Comparison of ENCODE assay signal across 25 mouse cellular contexts in genomic region chr7:122472223-122472622, GRCm38 (mm10).
DNase-seq lines count a peak whose midpoint lies in the region; ATAC-seq and TF ChIP-seq lines count a peak whose summit lies in the region.
"Had no signal": no experiment of that assay in that cellular context is flagged by ENCODE, and none has a peak within 500 bp of the region (broad histone marks: within the 10 kb centered on the region; RNA-seq: fewer than 3 reads in every experiment).

No protein-coding gene starts in this region.

- no peak overlapping the region for H3K27ac ChIP-seq in heart, embryonic 11.5 days (ENCODE audit: low read depth, low read length)
- no peak overlapping the region for H3K27ac ChIP-seq in CH12.LX (ENCODE audit: insufficient read depth, low read depth)
- H3K27ac ChIP-seq: forebrain, embryonic 13.5 days; hindbrain, embryonic 12.5 days; layer of hippocampus, adult 2 months; liver, embryonic 13.5 days had no signal

- no peaks in the 10 kb centered on the region for H3K27me3 ChIP-seq in heart, embryonic 11.5 days (ENCODE audit: control insufficient read depth, insufficient read depth, low read length)
- H3K27me3 ChIP-seq in CH12.LX (replicated peaks): no peaks in the 10 kb centered on the region
- H3K27me3 ChIP-seq: forebrain, embryonic 13.5 days; hindbrain, embryonic 12.5 days; liver, embryonic 13.5 days had no signal

- no peak for TF ChIP-seq RAD21 in CH12.LX (IDR thresholded peaks at IDR 0.05; ENCODE audit: low read depth, low read length)

- TF ChIP-seq EP300 in CH12.LX (IDR thresholded peaks at IDR 0.05; ENCODE audit: low read length): no peak

- no peaks in the 10 kb centered on the region for H3K79me2 ChIP-seq in CH12.LX (replicated peaks; ENCODE audit: control insufficient read depth, extremely low read depth, insufficient read depth, poor library complexity, severe bottlenecking)

- H3K9me3 ChIP-seq in heart, embryonic 11.5 days (replicated peaks; ENCODE audit: control insufficient read depth, low read length): peaks cover 5% of the 10 kb centered on the region
- peaks cover 23% of the 10 kb centered on the region for H3K9me3 ChIP-seq in CH12.LX (replicated peaks; ENCODE audit: low read length)

- no peak overlapping the region for H3K4me2 ChIP-seq in heart, embryonic 11.5 days
- no peak overlapping the region for H3K4me2 ChIP-seq in CH12.LX (ENCODE audit: insufficient read depth, low read depth, poor library complexity, severe bottlenecking)
- H3K4me2 ChIP-seq: forebrain, embryonic 13.5 days; hindbrain, embryonic 12.5 days; liver, embryonic 13.5 days had no signal

- no peaks in the 10 kb centered on the region for H3K4me1 ChIP-seq in heart, embryonic 11.5 days (ENCODE audit: control insufficient read depth, insufficient read depth, low read length)
- no peaks in the 10 kb centered on the region for H3K4me1 ChIP-seq in CH12.LX (ENCODE audit: control insufficient read depth in 1 of 2, insufficient read depth in 2 of 2)
- H3K4me1 ChIP-seq: liver, embryonic 13.5 days had no signal

- DNase-seq in adrenal gland, postnatal 10 days: peak; percentile 33
- DNase-seq in adrenal gland, adult 2 months: no peak
- peak; percentile 23 to 61 for DNase-seq in heart, adult 18-20 months
- DNase-seq in CH12.LX (ENCODE audit: extremely low read depth) (no peak), liver (no peak)
- peak; percentile 26 to 30 for DNase-seq in heart, postnatal 14 days
- no peak for DNase-seq in left cerebral cortex, postnatal 14 days (ENCODE audit: low spot score in 2 of 2)
- DNase-seq: cerebellum, adult 11 months; cerebellum, adult 9-10 months; cerebellum, postnatal 36 days; left cerebral cortex, postnatal 4 days; liver, embryonic 13.5 days; lung, adult 18-20 months; lung, postnatal 4 days; midbrain, embryonic 14.5 days; thymus, adult 2 months; thymus, postnatal 36 days had no signal

- TF ChIP-seq POLR2A in CH12.LX (IDR thresholded peaks at IDR 0.05; ENCODE audit: low read depth, low read length): peak; percentile 1; the same call in 1 of the 2 replicates

- intact Hi-C loops in heart, postnatal 14 days (cut with DNase I): loop anchor here (10.0 kb wide), 1 partner anchor 333 kb away; no protein-coding TSS in a partner anchor
- intact Hi-C loops in left cerebral cortex, postnatal 14 days (cut with DNase I): loop anchor here (5.0 kb wide), 1 partner anchor 200 kb away; the partner anchor contains the start of gene Cacng3

- no peak overlapping the region for H3K4me3 ChIP-seq in heart, embryonic 11.5 days (ENCODE audit: low read depth, low read length)
- no peak overlapping the region for H3K4me3 ChIP-seq in CH12.LX (replicated peaks in 1 of 3; ENCODE audit: low read depth in 2 of 3, low read length in 2 of 3, poor library complexity in 1 of 3)
- H3K4me3 ChIP-seq: forebrain, embryonic 13.5 days; hindbrain, embryonic 12.5 days; layer of hippocampus, adult 2 months; liver, embryonic 13.5 days had no signal

- ATAC-seq in heart, embryonic 11.5 days (replicated peaks; ENCODE audit: insufficient number of reproducible peaks, low FRiP score, low TSS enrichment): no peak
- ATAC-seq: forebrain, embryonic 13.5 days; intestine, embryonic 16.5 days; lung, postnatal 0 days; Patski had no signal

- in situ Hi-C loops in CH12.LX (cut with MboI; ENCODE audit: low pct_ligation_motif_present, low pct_unique_long_range_greater_than_20kb, low sequenced_read_pairs): loop anchor here (10.0 kb wide), 1 partner anchor 453 kb away; no protein-coding TSS in a partner anchor

- 76% methylated on average over 5 of the region's 5 CpGs for WGBS in heart, embryonic 11.5 days (ENCODE audit: insufficient replicate concordance)

- dilution Hi-C loops in CH12.LX (cut with MboI; ENCODE audit: extremely low pct_ligation_motif_present, extremely low pct_unique_long_range_greater_than_20kb, low sequenced_read_pairs): no loop called here

- H3K9ac ChIP-seq in heart, embryonic 11.5 days (ENCODE audit: low read depth, low read length): no peak overlapping the region
- no peak overlapping the region for H3K9ac ChIP-seq in CH12.LX (ENCODE audit: insufficient read depth, low read depth)
- H3K9ac ChIP-seq: forebrain, embryonic 13.5 days; hindbrain, embryonic 12.5 days; liver, embryonic 13.5 days had no signal

- H3K36me3 ChIP-seq in heart, embryonic 11.5 days (ENCODE audit: control insufficient read depth, insufficient read depth, low read length): no peaks in the 10 kb centered on the region
- peaks cover 78 to 99% of the 10 kb centered on the region in 2 experiments for H3K36me3 ChIP-seq in CH12.LX (replicated peaks in 1 of 2; ENCODE audit: control insufficient read depth in 1 of 2, insufficient read depth in 1 of 2, low read length in 1 of 2)
- H3K36me3 ChIP-seq: G1E; hindbrain, embryonic 12.5 days; liver, embryonic 13.5 days had no signal

- no peak for TF ChIP-seq CTCF in CH12.LX (conservative IDR thresholded peaks at IDR 0.05 in 1 of 2, IDR thresholded peaks at IDR 0.05 in 1 of 2; ENCODE audit: low read depth in 2 of 2, low read length in 2 of 2)

TF ChIP-seq in CH12.LX, 34 proteins besides CTCF, POLR2A, EP300 and RAD21:
- no peak for TF ChIP-seq TCF12 (IDR thresholded peaks at IDR 0.05; ENCODE audit: low read depth, low read length)
- no peak for TF ChIP-seq PAX5 (IDR thresholded peaks at IDR 0.05; ENCODE audit: low read length)
TF ChIP-seq in CH12.LX: peak in this region for 0.

Comparison
In these comparisons a context has a peak if more than half of its experiments do, and no peak if none do; other contexts are left out.
1. DNase-seq: peak in adrenal gland, postnatal 10 days (single experiment), heart, adult 18-20 months (2 of 2) and heart, postnatal 14 days (2 of 2); none in adrenal gland, adult 2 months (single experiment), CH12.LX (single experiment), liver (single experiment) and left cerebral cortex, postnatal 14 days (0 of 2).